Mouse (Mus musculus) adrenal gland, adult 18-20 months (tissue): ENCODE measurements at regions not wholly inside any gene's neighbourhood (a gene's known extent, or its start where the extent isn't known, plus 50 kb on each side); places are given as distances from the start of the nearest gene placed in this dataset.

Experiments used
- DNase-seq, 2 experiments: peaks; one replicate each; pipeline ENCODE4 v3.0.0; 2021 to 2022; ENCODE audit warnings: low spot score in 2 of 2

- no peak for DNase-seq
Observed at GRCm38 (mm10) chr4:88948027-88948859, 68.2 kb upstream of the Ifne start.

- no peak for DNase-seq
Observed at GRCm38 (mm10) chr4:88941955-88942354, 62.0 kb upstream of the Ifne start.

GRCm38 (mm10) chr4:88940670-88941069 is 60.7 kb upstream of the Ifne start:
- no peak for DNase-seq

- no peak for DNase-seq
Observed at GRCm38 (mm10) chr4:88939397-88939796, 59.4 kb upstream of the Ifne start.

- no peak for DNase-seq
Observed at GRCm38 (mm10) chr4:88938712-88939032, 58.7 kb upstream of the Ifne start.

GRCm38 (mm10) chr4:88937866-88938711 is 58.1 kb upstream of the Ifne start:
- peak; percentile 31 to 53 for DNase-seq

- DNase-seq, result no peak
Observed at GRCm38 (mm10) chr4:88936976-88937375, 57.0 kb upstream of the Ifne start.

- DNase-seq, result no peak
Observed at GRCm38 (mm10) chr4:88935901-88936300, 55.9 kb upstream of the Ifne start.

GRCm38 (mm10) chr4:88935316-88935715 is 55.3 kb upstream of the Ifne start:
- no peak for DNase-seq

- no peak for DNase-seq
Observed at GRCm38 (mm10) chr4:88934266-88935025, 54.4 kb upstream of the Ifne start.

- no peak for DNase-seq
Observed at GRCm38 (mm10) chr4:88931217-88931616, 51.2 kb upstream of the Ifne start.
